Mouse (Mus musculus) MEL (cell line): ENCODE results near the gene Spata31d1a. TPM values are rescaled to one million over a fixed set of nuclear protein-coding genes. Genes with fewer than 3 reads are reported as not detected.

ENCODE experiments used
- DNase-seq: peaks from one replicate; pipeline ENCODE4 v3.0.0; 2011; ENCODE audit warnings: low read depth, low spot score
- H3K27ac ChIP-seq: 2 replicates; pipeline ENCODE4 v1.5.1; 2012; ENCODE audit warnings: low read depth, mild to moderate bottlenecking, control low read depth, low read length, moderate library complexity; ENCODE audit not compliant: control insufficient read depth
- H3K27me3 ChIP-seq, 2 experiments: fragments of 150-350 bp in 1 of 2; sonication (generic) in 1 of 2; 2 replicates each; pipeline ENCODE4 v1.6.1; 2012; ENCODE audit warnings: low read length in 2 of 2, mild to moderate bottlenecking in 2 of 2, improper control_type of control experiment in 1 of 2, moderate library complexity in 1 of 2; ENCODE audit not compliant: insufficient read depth in 2 of 2, control insufficient read depth in 1 of 2
- H3K36me3 ChIP-seq, 2 experiments: 2 replicates each; pipeline ENCODE4 v1.6.1; 2012 to 2014; ENCODE audit warnings: low read length in 2 of 2, improper control_type of control experiment in 1 of 2, inconsistent platforms in 1 of 2, mild to moderate bottlenecking in 1 of 2; ENCODE audit not compliant: insufficient read depth in 2 of 2, control insufficient read depth in 1 of 2
- H3K4me1 ChIP-seq, 2 experiments: fragments of 150-350 bp in 1 of 2; sonication (generic) in 1 of 2; 2 replicates each; pipeline ENCODE4 v1.6.1; 2012; ENCODE audit warnings: low read length in 2 of 2, improper control_type of control experiment in 1 of 2, mild to moderate bottlenecking in 1 of 2; ENCODE audit not compliant: insufficient read depth in 2 of 2, control insufficient read depth in 1 of 2
- H3K4me3 ChIP-seq, 2 experiments: fragments of 150-350 bp in 1 of 2; sonication (generic) in 1 of 2; 2 replicates each; pipeline ENCODE4 v1.5.1; 2012; ENCODE audit warnings: low read depth in 2 of 2, low read length in 2 of 2, mild to moderate bottlenecking in 2 of 2, moderate library complexity in 2 of 2, control low read depth in 1 of 2, improper control_type of control experiment in 1 of 2; ENCODE audit not compliant: control insufficient read depth in 1 of 2, insufficient read depth in 1 of 2
- H3K79me2 ChIP-seq: 2 replicates; pipeline ENCODE4 v1.6.1; 2012; ENCODE audit warnings: mild to moderate bottlenecking, low read length, moderate library complexity; ENCODE audit not compliant: control insufficient read depth, poor library complexity, insufficient read depth
- H3K9ac ChIP-seq: 2 replicates; pipeline ENCODE4 v1.6.1; 2012; ENCODE audit warnings: low read depth, mild to moderate bottlenecking, control low read depth, low read length, moderate library complexity; ENCODE audit not compliant: control insufficient read depth, poor library complexity, severe bottlenecking
- H3K9me3 ChIP-seq: fragments of 150-350 bp; sonication (generic); replicated peaks from 2 replicates; pipeline ENCODE4 v1.6.1; 2012; ENCODE audit warnings: mild to moderate bottlenecking, low read length, improper control_type of control experiment, moderate library complexity; ENCODE audit not compliant: insufficient read depth
- CHD1 ChIP-seq: IDR thresholded peaks from 2 replicates; pipeline ENCODE4 v1.6.1; 2012; ENCODE audit warnings: low read depth, mild to moderate bottlenecking, inconsistent platforms, low read length, improper control_type of control experiment
- CTCF ChIP-seq, 3 experiments: IDR thresholded peaks in 2 of 3; conservative IDR thresholded peaks in 1 of 3; 2 replicates each; pipeline ENCODE4 v1.5.1; 2011 to 2012; ENCODE audit warnings: low read length in 3 of 3, low read depth in 2 of 3, mild to moderate bottlenecking in 2 of 3, improper control_type of control experiment in 1 of 3, inconsistent platforms in 1 of 3, mixed read lengths in 1 of 3, moderate library complexity in 1 of 3; ENCODE audit not compliant: control insufficient read depth in 1 of 3, insufficient read depth in 1 of 3, poor library complexity in 1 of 3, severe bottlenecking in 1 of 3
- E2F4 ChIP-seq: IDR thresholded peaks from 2 replicates; pipeline ENCODE4 v1.6.1; 2011; ENCODE audit warnings: low read depth, low read length, improper control_type of control experiment, borderline replicate concordance
- ELF1 ChIP-seq: IDR thresholded peaks from 2 replicates; pipeline ENCODE4 v1.6.1; 2014; ENCODE audit warnings: low read depth, mild to moderate bottlenecking, inconsistent platforms, low read length, improper control_type of control experiment, moderate library complexity
- ETS1 ChIP-seq: IDR thresholded peaks from 2 replicates; pipeline ENCODE4 v1.6.1; 2012; ENCODE audit warnings: low read depth, mild to moderate bottlenecking, inconsistent platforms, low read length, improper control_type of control experiment, moderate library complexity
- GATA1 ChIP-seq: IDR thresholded peaks from 2 replicates; pipeline ENCODE4 v1.6.1; 2011; ENCODE audit warnings: low read depth, low read length, improper control_type of control experiment
- JUND ChIP-seq: IDR thresholded peaks from 2 replicates; pipeline ENCODE4 v1.6.1; 2011; ENCODE audit warnings: low read depth, mild to moderate bottlenecking, improper control_type of control experiment, low read length
- MAFK ChIP-seq: IDR thresholded peaks from 2 replicates; pipeline ENCODE4 v1.6.1; 2011; ENCODE audit warnings: low read depth, mild to moderate bottlenecking, low read length, improper control_type of control experiment, borderline replicate concordance
- MAZ ChIP-seq: IDR thresholded peaks from 2 replicates; pipeline ENCODE4 v1.6.1; 2012; ENCODE audit warnings: low read depth, mild to moderate bottlenecking, inconsistent platforms, low read length, improper control_type of control experiment
- POLR2A ChIP-seq, 2 experiments: IDR thresholded peaks; 2 replicates each; pipeline ENCODE4 v1.6.1; 2011 to 2012; ENCODE audit warnings: low read length in 2 of 2, mild to moderate bottlenecking in 2 of 2, control low read depth in 1 of 2, improper control_type of control experiment in 1 of 2, low read depth in 1 of 2, moderate library complexity in 1 of 2; ENCODE audit not compliant: control insufficient read depth in 1 of 2, insufficient read depth in 1 of 2, poor library complexity in 1 of 2
- POLR2AphosphoS2 ChIP-seq: IDR thresholded peaks from 2 replicates; pipeline ENCODE4 v1.6.1; 2011; ENCODE audit warnings: low read length, improper control_type of control experiment
- SIN3A ChIP-seq: IDR thresholded peaks from 2 replicates; pipeline ENCODE4 v1.6.1; 2012; ENCODE audit warnings: low read length, improper control_type of control experiment, inconsistent platforms
- SMC3 ChIP-seq: IDR thresholded peaks from 2 replicates; pipeline ENCODE4 v1.6.1; 2011; ENCODE audit warnings: low read depth, low read length, improper control_type of control experiment
- TBP ChIP-seq: IDR thresholded peaks from 2 replicates; pipeline ENCODE4 v1.8.0; 2011; ENCODE audit warnings: low read depth, low read length, improper control_type of control experiment
- TCF12 ChIP-seq: IDR thresholded peaks from 2 replicates; pipeline ENCODE4 v1.6.1; 2014; ENCODE audit warnings: low read depth, mild to moderate bottlenecking, inconsistent platforms, low read length, improper control_type of control experiment, moderate library complexity
- UBTF ChIP-seq: IDR thresholded peaks from 2 replicates; pipeline ENCODE4 v1.6.1; 2012; ENCODE audit warnings: low read depth, mild to moderate bottlenecking, inconsistent platforms, low read length, improper control_type of control experiment, moderate library complexity, borderline replicate concordance; ENCODE audit not compliant: insufficient read depth
- ZKSCAN1 ChIP-seq: IDR thresholded peaks from 2 replicates; pipeline ENCODE4 v1.6.1; 2012; ENCODE audit warnings: low read depth, mild to moderate bottlenecking, inconsistent platforms, low read length, improper control_type of control experiment, moderate library complexity
- ZMIZ1 ChIP-seq: IDR thresholded peaks from 2 replicates; pipeline ENCODE4 v1.6.1; 2012; ENCODE audit warnings: low read depth, mild to moderate bottlenecking, inconsistent platforms, low read length, improper control_type of control experiment, moderate library complexity
- polyA plus RNA-seq, 2 experiments: library from polyadenylated mRNA; stranded (reverse) in 1 of 2; unstranded in 1 of 2; fragments of >175 nt in 1 of 2; fragments of >200 nt in 1 of 2; gene quantifications; 2 replicates each; pipeline versions ENCODE4 v1.2.1 to v1.2.4; 2012; ENCODE audit warnings: low replicate concordance in 2 of 2, low read depth in 1 of 2; ENCODE audit not compliant: insufficient read length in 2 of 2, insufficient read depth in 1 of 2, missing spikeins in 1 of 2
- total RNA-seq: library from RNA; depleted of rRNA; stranded (reverse); fragments of 300-350 nt; gene quantifications from 2 replicates; pipeline ENCODE4 v1.2.3, GENCODE M21; 2012

Spata31d1a gene
- total and polyA plus RNA-seq, 3 experiments, result 0.03 TPM; not detected in 2

GRCm38 (mm10) chr13:59682629-59683028, 27.5 kb downstream of the Spata31d1a start (continued):
- peak; percentile 100 for TF ChIP-seq SIN3A
- no peak for TF ChIP-seq ZKSCAN1
- TF ChIP-seq MAZ, result no peak
- TF ChIP-seq E2F4, result no peak
- TF ChIP-seq TCF12, result no peak
- TF ChIP-seq POLR2A (IDR thresholded peaks at IDR 0.05; ENCODE audit: control insufficient read depth in 1 of 2, insufficient read depth in 1 of 2, low read depth in 1 of 2, low read length in 2 of 2, poor library complexity in 1 of 2), result no peak
- TF ChIP-seq SMC3, result 0 out of 2 replicates have a peak, but pooled peaks have one; percentile 5
- TF ChIP-seq ZMIZ1, result no peak
- TF ChIP-seq ELF1, result no peak
- TF ChIP-seq, all 39 proteins: peak for 12

- peaks cover 0 to 13% of the 10 kb centered on the region in 2 experiments; a peak in 2 of 4 replicates for H3K36me3 ChIP-seq
- no peak overlapping the region for H3K27ac ChIP-seq
- TF ChIP-seq GATA1 (peak; percentile 54), POLR2AphosphoS2 (no peak), ETS1 (peak; percentile 44; the same call in 1 of the 2 replicates)
- H3K9ac ChIP-seq, result no peak overlapping the region
- no peaks in the 10 kb centered on the region for H3K27me3 ChIP-seq
- no peak overlapping the region for H3K4me3 ChIP-seq
- peaks cover 7% of the 10 kb centered on the region; the same call in 1 of the 2 replicates for H3K79me2 ChIP-seq
- DNase-seq, result no peak
- H3K4me1 ChIP-seq, result peaks cover 6 to 25% of the 10 kb centered on the region in 2 experiments; a peak in 3 of 4 replicates
- no peaks in the 10 kb centered on the region for H3K9me3 ChIP-seq
Observed at GRCm38 (mm10) chr13:59679908-59680307, 30.2 kb downstream of the Spata31d1a start.

GRCm38 (mm10) chr13:59679306-59679705, 30.8 kb downstream of the Spata31d1a start:
- Histone ChIP-seq H3K4me3 (no peak overlapping the region), H3K27me3 (no peaks in the 10 kb centered on the region), H3K9me3 (no peaks in the 10 kb centered on the region), H3K36me3 (peaks cover 0 to 13% of the 10 kb centered on the region in 2 experiments; a peak in 2 of 4 replicates), H3K79me2 (peaks cover 10% of the 10 kb centered on the region), H3K4me1 (peaks cover 6 to 25% of the 10 kb centered on the region in 2 experiments; a peak in 3 of 4 replicates), H3K27ac (no peak overlapping the region), H3K9ac (no peak overlapping the region)
- no peak for TF ChIP-seq MAFK
- TF ChIP-seq JUND, result no peak
- TF ChIP-seq TBP, result no peak
- no peak for TF ChIP-seq E2F4
- TF ChIP-seq CHD1, result no peak
- no peak for TF ChIP-seq UBTF
- no peak for TF ChIP-seq SMC3
- TF ChIP-seq CTCF (IDR thresholded peaks at IDR 0.05 in 2 of 3, conservative IDR thresholded peaks at IDR 0.05 in 1 of 3; ENCODE audit: control insufficient read depth in 1 of 3, insufficient read depth in 1 of 3, low read depth in 2 of 3, low read length in 3 of 3, poor library complexity in 1 of 3, severe bottlenecking in 1 of 3), result no peak
- DNase-seq, result no peak
